Mouse (Mus musculus) lung, postnatal 0 days (tissue): ENCODE results near the gene Wasf2.

Experiments used
- CTCF ChIP-seq: IDR thresholded peaks from 2 replicates; pipeline ENCODE4 v1.5.1; 2016; ENCODE audit warnings: antibody characterized with exemption, mild to moderate bottlenecking
- EP300 ChIP-seq: IDR thresholded peaks from 2 replicates; pipeline ENCODE4 v1.6.1; 2016; ENCODE audit warnings: antibody characterized with exemption, mild to moderate bottlenecking, control low read depth

DNA sequence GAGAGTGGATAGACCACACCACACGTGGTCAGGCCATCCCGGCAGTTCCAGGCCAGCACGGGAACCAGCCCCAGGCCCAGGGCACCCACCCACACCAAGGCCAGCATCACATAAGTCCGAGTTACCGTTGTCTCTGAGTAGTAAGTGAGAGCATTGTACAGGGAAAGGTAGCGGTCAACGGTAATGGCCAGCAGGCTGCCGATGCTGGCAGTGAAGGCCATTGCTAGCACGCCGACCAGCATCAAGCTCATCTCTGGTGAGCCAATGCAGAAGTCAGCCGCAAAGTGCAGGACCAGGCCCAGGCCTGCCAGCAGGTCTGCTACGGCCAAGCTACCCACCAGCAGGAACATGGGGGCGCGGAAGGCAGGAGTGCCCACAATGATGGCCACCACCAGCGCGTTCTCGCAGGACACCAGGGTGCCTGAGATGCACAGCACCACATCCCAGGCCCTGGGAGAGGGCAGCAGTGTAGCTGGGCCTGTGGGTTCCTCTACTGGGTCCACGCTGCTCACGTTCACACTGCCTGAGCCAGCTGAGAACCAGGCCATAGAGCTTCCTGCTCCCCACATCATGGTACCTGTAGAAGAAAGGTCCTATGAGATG lies 80.6 kb downstream of the Wasf2 start:
- TF ChIP-seq CTCF = no peak
- no peak for TF ChIP-seq EP300
